Comparison of ENCODE assay signal across 8 mouse cellular contexts in the genomic region with DNA sequence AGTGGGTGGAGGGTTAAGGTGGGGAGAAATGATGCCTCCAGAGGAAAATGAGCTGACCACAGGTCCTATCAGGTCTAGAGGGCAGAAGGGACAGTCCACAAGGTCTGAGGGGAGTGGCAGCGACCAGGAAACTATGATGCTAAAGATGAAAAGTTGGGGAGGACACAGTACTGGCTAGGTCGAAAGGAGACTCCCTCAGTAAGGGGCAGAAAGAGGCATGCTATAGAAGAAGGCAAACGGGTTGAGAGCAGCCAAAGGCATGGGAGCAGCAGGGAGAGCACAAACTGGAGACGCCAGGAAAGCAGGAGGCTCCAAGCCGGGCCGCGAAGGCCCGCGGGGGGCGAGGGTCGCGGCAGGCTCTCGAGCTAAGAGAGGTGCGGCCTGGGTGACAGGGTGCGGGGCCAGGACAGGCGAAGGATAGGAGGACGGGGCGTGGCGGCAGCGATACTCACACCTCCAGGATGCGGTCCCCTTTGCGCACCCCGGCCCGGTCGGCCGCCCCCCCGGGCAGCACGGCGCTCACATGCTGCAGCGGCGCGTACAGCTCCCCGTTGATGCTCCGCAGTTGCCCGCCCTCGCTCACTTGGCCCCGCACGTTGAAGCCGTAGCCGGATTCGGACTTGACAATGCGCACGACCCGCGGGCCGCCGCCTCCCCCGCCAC. TPM values are rescaled to one million over a fixed set of nuclear protein-coding genes. Genes with fewer than 3 reads are reported as not detected.
DNase-seq lines count a peak whose midpoint lies in the region; ATAC-seq and TF ChIP-seq lines count a peak whose summit lies in the region.

No protein-coding gene starts in this region.

- no peaks in the 10 kb centered on the region for H3K9me3 ChIP-seq in forebrain, embryonic 15.5 days
- H3K9me3 ChIP-seq in liver, embryonic 13.5 days (replicated peaks): no peaks in the 10 kb centered on the region
- H3K9me3 ChIP-seq in stomach, embryonic 14.5 days (ENCODE audit: control insufficient read depth, low read depth, low read length): no peaks in the 10 kb centered on the region

- no peaks in the 10 kb centered on the region for H3K27me3 ChIP-seq in forebrain, embryonic 15.5 days
- no peaks in the 10 kb centered on the region for H3K27me3 ChIP-seq in liver, embryonic 13.5 days
- no peaks in the 10 kb centered on the region for H3K27me3 ChIP-seq in stomach, embryonic 14.5 days (ENCODE audit: control insufficient read depth, insufficient read depth, low read length)

- peak overlapping the region; percentile 97 for H3K27ac ChIP-seq in bone marrow, adult 2 months (ENCODE audit: control insufficient read depth, insufficient read depth, low read depth, low read length, poor library complexity)
- H3K27ac ChIP-seq in forebrain, embryonic 15.5 days (replicated peaks): peak overlapping the region; percentile 93
- peak overlapping the region; percentile 81 for H3K27ac ChIP-seq in liver, embryonic 13.5 days
- peak overlapping the region; percentile 74 for H3K27ac ChIP-seq in stomach, embryonic 14.5 days (ENCODE audit: low read length)

- TF ChIP-seq POLR2A in lung, adult 2 months (IDR thresholded peaks at IDR 0.05; ENCODE audit: borderline replicate concordance, extremely low read depth, low read depth, low read length): no peak
- TF ChIP-seq POLR2A in bone marrow, adult 2 months (IDR thresholded peaks at IDR 0.05; ENCODE audit: borderline replicate concordance, control insufficient read depth, low read depth, low read length): 0 out of 2 replicates have a peak, but pooled peaks have one; percentile 19

- peak overlapping the region; percentile 92 for H3K9ac ChIP-seq in forebrain, embryonic 15.5 days (replicated peaks)
- peak overlapping the region; percentile 90 for H3K9ac ChIP-seq in liver, embryonic 13.5 days
- peak overlapping the region; percentile 78 for H3K9ac ChIP-seq in stomach, embryonic 14.5 days (replicated peaks; ENCODE audit: low read depth, low read length)

- H3K4me3 ChIP-seq in lung, adult 2 months (replicated peaks; ENCODE audit: extremely low read depth, low read depth, low read length): peak overlapping the region; percentile 78
- peak overlapping the region; percentile 96 for H3K4me3 ChIP-seq in bone marrow, adult 2 months (replicated peaks; ENCODE audit: control insufficient read depth, low read depth, low read length)
- peak overlapping the region; percentile 91 for H3K4me3 ChIP-seq in forebrain, embryonic 15.5 days
- H3K4me3 ChIP-seq in liver, embryonic 13.5 days (replicated peaks): peak overlapping the region; percentile 94
- H3K4me3 ChIP-seq in stomach, embryonic 14.5 days (ENCODE audit: low read depth, low read length): peak overlapping the region; percentile 85

- peak overlapping the region; percentile 82 for H3K4me2 ChIP-seq in forebrain, embryonic 15.5 days (replicated peaks)
- peak overlapping the region; percentile 95 for H3K4me2 ChIP-seq in liver, embryonic 13.5 days
- H3K4me2 ChIP-seq in stomach, embryonic 14.5 days (replicated peaks; ENCODE audit: low read depth, low read length): peak overlapping the region; percentile 88

- 1% methylated on average over 46 of the region's 48 CpGs for WGBS in lung, adult 2 months
- under 1% methylated on average over 47 of the region's 48 CpGs for WGBS in bone marrow, adult 2 months
- WGBS in forebrain, embryonic 15.5 days: 1% methylated on average over 46 of the region's 48 CpGs
- WGBS in liver, embryonic 13.5 days (ENCODE audit: insufficient replicate concordance): 2% methylated on average over 42 of the region's 48 CpGs
- under 1% methylated on average over 47 of the region's 48 CpGs for WGBS in stomach, embryonic 14.5 days

- ATAC-seq in forebrain, embryonic 15.5 days (replicated peaks): peak; percentile 84
- peak; percentile 76 for ATAC-seq in liver, embryonic 13.5 days (ENCODE audit: low read depth)
- ATAC-seq in stomach, embryonic 14.5 days (ENCODE audit: insufficient number of reproducible peaks, insufficient read depth, low FRiP score, low read depth): peak; percentile 66

- peaks cover 12% of the 10 kb centered on the region for H3K4me1 ChIP-seq in lung, adult 2 months (ENCODE audit: control insufficient read depth, insufficient read depth, low read length)
- no peaks in the 10 kb centered on the region; the same call in 1 of the 2 replicates for H3K4me1 ChIP-seq in bone marrow, adult 2 months (ENCODE audit: control insufficient read depth, insufficient read depth, low read length)
- H3K4me1 ChIP-seq in forebrain, embryonic 15.5 days: peaks cover 34% of the 10 kb centered on the region
- peaks cover 32% of the 10 kb centered on the region for H3K4me1 ChIP-seq in liver, embryonic 13.5 days (replicated peaks)
- peaks cover 18% of the 10 kb centered on the region for H3K4me1 ChIP-seq in stomach, embryonic 14.5 days (ENCODE audit: control insufficient read depth, insufficient read depth, low read length)

- DNase-seq in lung, adult 2 months: no peak
- no peak for DNase-seq in lung, postnatal 36 days
- no peak for DNase-seq in liver, embryonic 13.5 days
- DNase-seq in urinary bladder, adult 2 months (ENCODE audit: low spot score): no peak
- no peak for DNase-seq in layer of hippocampus, postnatal 36 days

- no peaks in the 10 kb centered on the region for H3K36me3 ChIP-seq in forebrain, embryonic 15.5 days
- no peaks in the 10 kb centered on the region for H3K36me3 ChIP-seq in liver, embryonic 13.5 days
- no peaks in the 10 kb centered on the region for H3K36me3 ChIP-seq in stomach, embryonic 14.5 days (ENCODE audit: control insufficient read depth, insufficient read depth, low read length)

- TF ChIP-seq CTCF in lung, adult 2 months (IDR thresholded peaks at IDR 0.05; ENCODE audit: insufficient read depth, low read length): no peak
- TF ChIP-seq CTCF in bone marrow, adult 2 months (IDR thresholded peaks at IDR 0.05; ENCODE audit: control insufficient read depth, insufficient read depth, low read length): no peak

RNA-seq across cellular contexts. Expression of gene Snx27, which starts 0.6 kb away (rescaled TPM):
- 7.8 and 10.8 TPM in 2 replicates for polyA plus RNA-seq in lung, adult 2 months (2012; rRNA removed)
- 13.9 and 14.1 TPM in 2 replicates for polyA plus RNA-seq in bone marrow, adult 2 months (2011; ENCODE audit: insufficient read depth, insufficient read length, low replicate concordance, missing spikeins)
- 81.1 and 86.6 TPM in 2 replicates for polyA plus RNA-seq in forebrain, embryonic 15.5 days (2015; fragmentation: Nextera tagmentation; extraction: Ambion mirVana)
- 17.1 and 18.7 TPM in 2 replicates for polyA plus RNA-seq in liver, embryonic 13.5 days (2015; fragmentation: Nextera tagmentation; extraction: Ambion mirVana)
- polyA plus RNA-seq in stomach, embryonic 14.5 days (2014; fragmentation: Nextera tagmentation; extraction: Ambion mirVana): 35.1 and 41.9 TPM in 2 replicates
- polyA plus RNA-seq in urinary bladder, adult 2 months (2012; rRNA removed): 20.6 and 22.3 TPM in 2 replicates
- total RNA-seq in layer of hippocampus, postnatal 36 days (2021): 100 to 1,000 TPM; 113 to 119 TPM
